Mouse (Mus musculus): ENCODE results near the gene Caps2.
"Not testable (repeated sequence)": the region's sequence is repeated elsewhere in the genome, so short reads cannot be mapped to it uniquely, and the experiment has no call there.

Caps2 gene

DNA sequence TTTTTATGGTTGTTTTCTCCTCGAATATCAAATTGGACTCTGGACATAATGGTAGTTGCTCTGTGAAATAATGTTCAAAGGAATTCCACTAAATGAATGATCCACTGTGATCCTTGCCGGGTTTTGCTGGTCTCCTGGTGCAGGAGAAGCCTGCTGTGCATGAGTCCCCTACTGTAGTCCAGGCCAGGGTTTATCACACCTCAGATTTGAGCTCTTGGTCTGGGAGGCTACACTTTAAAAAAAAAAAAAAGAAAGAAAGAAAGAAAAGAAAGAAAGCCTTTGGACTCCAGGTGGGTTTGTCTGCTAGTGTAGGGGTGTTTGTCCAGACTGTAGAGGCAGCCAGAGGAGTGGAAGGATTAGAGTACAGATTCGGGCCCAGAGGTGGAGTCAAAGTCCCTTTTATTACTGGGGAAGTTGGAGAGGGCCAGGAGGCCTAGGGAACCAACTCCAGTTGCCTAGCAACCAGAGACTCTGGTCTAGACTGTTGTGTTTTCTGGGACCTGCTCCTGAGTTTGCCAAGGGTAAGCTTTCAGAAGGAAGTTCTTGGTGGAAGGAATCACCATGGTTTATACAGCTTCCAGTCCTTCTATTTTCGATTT, at the start of gene Caps2:
Gene Caps2, plus strand, starts transcription at position 454 of the 599 bp plus-strand sequence.
- DNase-seq (ENCODE audit: low read depth, low spot score), result peak; percentile 72

DNA sequence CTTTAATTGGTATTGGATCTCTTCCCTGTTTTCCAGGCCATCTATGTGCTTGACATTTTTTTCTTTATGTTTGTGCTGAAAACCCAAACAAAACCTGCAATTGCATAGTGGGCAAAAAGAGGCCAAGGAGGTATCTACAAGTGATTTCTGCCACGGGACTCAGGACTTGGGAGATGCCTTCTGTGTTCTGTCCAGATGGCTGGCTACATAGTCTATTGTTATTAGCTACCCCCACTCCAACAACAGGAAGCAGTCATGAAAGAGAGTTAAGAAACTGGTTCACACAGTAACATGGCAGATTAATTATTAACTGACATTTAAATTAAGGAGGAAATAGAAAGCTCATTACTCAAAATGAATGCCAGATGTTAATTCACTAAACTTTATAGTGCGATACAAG, 38.3 kb upstream of the Caps2 start:
- DNase-seq (ENCODE audit: low read depth, low spot score), result not testable (repeated sequence)

DNA sequence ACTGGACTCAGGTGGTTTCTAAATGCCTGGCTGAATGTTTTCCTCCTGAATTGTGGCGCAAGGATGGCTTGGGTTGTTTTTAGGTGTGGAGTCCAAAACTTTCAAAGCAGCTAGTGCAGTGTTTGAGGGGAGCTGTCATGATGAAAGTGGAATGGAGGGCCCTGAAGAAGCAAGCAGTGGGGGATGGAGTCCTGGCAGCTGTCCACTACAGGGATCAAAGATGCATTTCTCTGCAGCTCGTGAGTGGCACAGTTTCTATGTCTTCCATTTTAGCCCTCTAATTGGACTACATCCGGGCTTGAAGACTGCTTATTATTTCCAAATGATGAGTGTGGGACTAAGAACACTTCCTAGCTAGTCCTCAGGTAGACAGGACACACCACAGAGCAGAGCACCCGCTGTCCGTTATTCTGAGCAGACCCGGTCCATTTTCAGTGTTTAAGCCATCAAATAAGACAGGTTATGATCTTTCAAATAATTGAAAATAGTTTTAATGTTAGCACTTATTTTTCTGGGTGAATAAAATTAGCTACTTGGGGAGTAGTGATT, 35.7 kb upstream of the Caps2 start:
- DNase-seq (ENCODE audit: low read depth, low spot score), result not testable (repeated sequence)

- DNase-seq (ENCODE audit: low read depth, low spot score), result no peak
These were observed 31.2 kb upstream of the Caps2 start for GRCm38 (mm10) chr10:112132194-112132593.

DNA sequence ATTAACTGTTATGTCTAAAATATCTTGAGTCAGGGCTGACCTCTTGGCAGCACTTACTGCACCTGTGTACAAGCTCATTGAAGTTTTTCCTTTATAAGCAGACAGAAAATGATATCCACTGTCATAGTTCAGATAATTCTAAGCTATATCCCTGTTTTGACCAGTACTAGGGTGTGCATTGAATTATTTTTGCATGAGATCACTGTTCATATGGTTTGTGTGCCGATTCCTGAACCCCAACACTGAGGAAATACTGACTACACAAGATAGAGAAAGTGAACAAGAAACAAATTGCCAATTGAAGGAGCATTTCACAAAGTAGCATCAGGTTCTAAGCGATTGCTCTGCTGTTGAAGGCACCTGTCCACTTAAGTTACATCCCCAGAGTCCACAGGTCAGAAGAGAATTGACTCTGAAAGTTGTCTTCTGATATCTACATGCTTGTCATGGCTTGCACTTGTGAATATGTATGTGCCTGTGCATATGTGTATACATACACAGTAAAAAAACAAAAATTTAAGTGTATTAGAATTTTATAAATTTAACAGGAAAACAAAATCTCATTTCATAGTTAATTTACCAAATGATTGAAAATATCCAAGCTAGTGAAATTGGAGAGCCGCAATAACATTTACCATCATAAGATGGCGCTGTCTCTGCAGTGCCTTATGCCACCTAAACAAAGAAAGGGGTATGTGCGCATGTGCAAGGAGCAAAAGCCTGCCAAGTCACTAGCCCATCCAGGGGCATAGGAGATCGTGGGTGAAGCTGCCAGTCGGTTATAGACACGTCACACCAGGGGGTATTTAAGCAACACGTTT, 25.2 kb upstream of the Caps2 start:
- peak; percentile 72 for DNase-seq (ENCODE audit: low read depth, low spot score)

- DNase-seq (ENCODE audit: low read depth, low spot score), result no peak
These were observed 24.5 kb upstream of the Caps2 start for GRCm38 (mm10) chr10:112138871-112139430.

DNA sequence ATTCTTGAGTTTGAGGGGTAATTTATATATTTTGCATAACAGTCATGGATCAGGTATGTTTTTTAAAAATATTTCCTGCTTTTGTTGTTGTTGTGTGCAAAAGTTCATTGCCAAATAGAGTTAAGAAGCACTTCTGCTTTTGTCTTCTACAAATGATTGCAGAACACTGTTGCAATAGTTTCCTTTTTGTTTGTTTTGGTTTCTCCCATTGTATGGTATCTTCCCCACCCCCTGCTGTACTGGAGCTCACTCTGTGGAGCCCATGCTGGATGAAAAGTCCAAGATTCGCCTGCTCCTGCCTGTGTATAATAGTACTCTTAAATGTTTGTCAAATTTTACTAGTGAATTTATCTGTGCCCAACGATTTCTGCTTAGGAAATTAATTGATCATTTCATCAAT, 23.6 kb upstream of the Caps2 start:
- DNase-seq (ENCODE audit: low read depth, low spot score), result no peak

DNA sequence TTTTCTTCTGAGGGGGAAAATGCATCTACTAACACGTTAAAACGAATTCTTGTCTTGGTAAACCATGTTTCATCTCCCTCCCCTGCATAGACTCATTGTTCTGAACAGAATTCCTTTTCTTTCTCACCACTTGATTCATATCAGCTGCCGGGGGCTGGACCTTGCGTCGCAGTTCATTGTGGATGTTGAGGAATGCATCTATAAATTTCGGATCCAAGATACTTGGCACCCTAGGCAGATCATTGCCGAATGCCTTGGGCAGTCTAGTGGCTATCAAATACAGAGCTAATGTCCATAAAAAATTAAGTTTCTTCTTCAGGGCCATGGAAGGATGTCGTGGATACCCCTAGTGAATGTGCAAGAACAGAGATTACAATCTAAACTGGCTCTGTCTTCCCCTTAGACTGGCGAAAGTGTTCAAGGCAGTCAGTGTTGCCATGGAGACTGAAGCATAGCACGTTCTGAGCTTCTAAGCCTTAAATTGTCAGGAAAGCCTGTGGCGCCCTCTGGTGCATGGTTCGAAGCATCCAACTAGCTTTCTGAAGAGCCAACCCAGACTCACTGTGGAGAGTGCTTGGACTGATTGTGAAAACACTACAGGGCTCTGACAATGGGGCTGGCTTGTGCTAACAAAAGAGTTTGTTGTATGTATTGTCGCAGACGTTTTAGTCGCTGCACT, 3.4 kb upstream of the Caps2 start, which contains the start of gene Glipr1l3:
Gene Glipr1l3, minus strand, starts transcription at position 446 of the 679 bp plus-strand sequence.
- peak; percentile 86 for DNase-seq (ENCODE audit: low read depth, low spot score)

DNA sequence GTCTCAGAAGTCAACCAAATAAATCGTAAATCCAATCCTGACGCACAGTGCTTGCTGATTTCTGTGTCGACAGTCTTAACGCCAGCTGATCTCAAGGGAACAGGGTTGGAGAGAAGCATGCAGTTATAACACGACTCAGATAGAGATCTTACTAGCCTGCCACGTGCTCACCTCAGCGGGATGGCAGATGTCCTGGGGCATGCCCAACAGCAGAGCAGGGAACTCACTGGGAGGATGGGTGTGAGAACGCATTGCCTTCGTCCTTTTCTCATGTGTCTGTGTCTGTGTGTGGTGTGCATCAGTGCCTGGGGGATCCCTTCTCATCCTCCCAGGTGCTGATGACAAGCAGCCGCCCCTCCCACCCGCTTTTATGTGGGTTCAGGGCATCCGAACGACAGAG, 13.6 kb downstream of the Caps2 start:
- DNase-seq (ENCODE audit: low read depth, low spot score), result not testable (repeated sequence)

GRCm38 (mm10) chr10:112193919-112194318, 30.5 kb downstream of the Caps2 start:
- not testable (repeated sequence) for DNase-seq (ENCODE audit: low read depth, low spot score)

DNA sequence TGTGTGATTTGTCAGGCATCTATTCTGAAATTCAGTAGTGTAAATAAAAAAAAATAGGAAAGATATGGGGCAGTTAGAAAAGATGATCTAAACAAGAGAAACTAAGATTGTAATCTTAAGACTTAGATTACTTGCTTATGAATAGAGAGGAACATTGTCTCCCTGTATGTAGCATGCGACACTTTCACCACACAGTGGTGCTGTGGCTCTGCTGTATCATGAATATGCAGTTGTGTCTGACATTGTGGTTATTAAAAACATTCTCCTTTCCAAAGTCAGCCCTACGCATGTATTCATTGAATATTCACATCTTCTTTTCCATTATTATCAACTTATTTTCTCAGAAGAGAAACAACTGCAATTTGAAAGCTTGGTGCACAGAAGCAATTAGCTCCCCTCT, 40.0 kb downstream of the Caps2 start:
- DNase-seq (ENCODE audit: low read depth, low spot score), result peak; percentile 4

GRCm38 (mm10) chr10:112227073-112227472, 63.7 kb downstream of the Caps2 start:
- no peak for DNase-seq (ENCODE audit: low read depth, low spot score)

DNA sequence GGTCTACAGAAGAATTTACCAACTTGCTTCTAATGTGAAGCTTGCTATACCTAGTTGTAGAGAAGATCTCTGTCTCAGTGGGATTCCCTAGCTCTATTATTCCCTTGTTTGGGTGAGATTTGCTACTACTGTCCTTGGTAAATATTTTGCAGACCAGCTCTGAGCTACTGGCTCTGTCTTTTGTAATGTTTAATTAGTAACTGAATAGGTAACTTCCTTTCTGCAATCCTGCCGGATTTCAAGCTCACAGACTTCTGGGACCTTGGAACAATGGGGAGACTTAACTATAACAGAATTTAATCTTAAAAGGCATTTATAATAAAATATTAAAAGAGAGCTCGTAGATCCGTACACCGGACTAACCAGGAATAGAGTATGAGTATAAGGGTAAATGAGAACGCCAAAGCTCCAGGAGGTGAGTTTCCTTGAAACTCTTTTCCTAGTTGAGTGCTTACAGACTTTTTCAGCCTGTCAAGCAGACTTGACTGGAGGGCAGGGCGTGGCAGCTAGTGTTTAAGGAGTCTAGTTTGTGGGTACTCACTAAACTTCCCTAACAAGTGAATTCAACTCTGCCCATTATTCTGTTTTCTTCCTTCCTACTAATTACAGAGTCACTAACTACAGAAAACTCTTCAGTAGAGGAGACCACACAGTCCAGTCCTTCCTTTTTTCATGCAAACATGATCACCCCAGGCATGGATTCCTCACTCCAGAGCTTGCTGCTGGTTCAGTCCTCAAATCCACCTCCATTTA, 65.8 kb downstream of the Caps2 start:
- DNase-seq (ENCODE audit: low read depth, low spot score), result not testable (repeated sequence)

DNA sequence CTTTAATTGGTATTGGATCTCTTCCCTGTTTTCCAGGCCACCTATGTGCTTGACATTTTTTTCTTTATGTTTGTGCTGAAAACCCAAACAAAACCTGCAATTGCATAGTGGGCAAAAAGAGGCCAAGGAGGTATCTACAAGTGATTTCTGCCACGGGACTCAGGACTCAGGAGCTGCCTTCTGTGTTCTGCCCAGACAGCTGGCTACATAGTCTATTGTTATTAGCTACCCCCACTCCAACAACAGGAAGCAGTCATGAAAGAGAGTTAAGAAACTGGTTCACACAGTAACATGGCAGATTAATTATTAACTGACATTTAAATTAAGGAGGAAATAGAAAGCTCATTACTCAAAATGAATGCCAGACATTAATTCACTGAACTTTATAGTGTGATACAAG, 69.3 kb downstream of the Caps2 start:
- DNase-seq (ENCODE audit: low read depth, low spot score), result not testable (repeated sequence)

GRCm38 (mm10) chr10:112235396-112235940, 72.0 kb downstream of the Caps2 start:
- DNase-seq (ENCODE audit: low read depth, low spot score), result not testable (repeated sequence)

DNA sequence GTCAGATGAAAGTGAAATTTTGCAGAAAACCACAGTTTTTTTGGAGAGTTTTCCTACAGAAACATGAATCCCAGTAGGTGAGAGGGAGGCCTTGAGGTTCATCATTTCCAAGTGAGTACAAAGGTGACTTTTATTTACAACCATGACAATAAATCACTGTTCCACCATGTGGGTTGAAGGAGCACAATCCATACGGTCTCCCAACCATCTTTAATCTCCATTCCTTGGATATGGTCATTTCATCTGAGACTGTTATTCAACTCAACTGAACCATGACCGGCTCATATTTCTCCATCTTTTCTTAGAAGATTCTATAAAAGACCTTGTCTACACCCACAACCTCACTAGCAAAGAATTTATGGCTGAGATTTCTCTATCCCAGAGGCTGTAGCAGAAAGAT, 84.9 kb downstream of the Caps2 start:
- DNase-seq (ENCODE audit: low read depth, low spot score), result no peak

- no peak for DNase-seq (ENCODE audit: low read depth, low spot score)
These were observed 100.0 kb downstream of the Caps2 start for GRCm38 (mm10) chr10:112263467-112263866.

Data from forelimb bud, embryonic 11.5 days (tissue).